Mouse (Mus musculus): Measurements from ENCODE around the gene Srp54a. TPM values are rescaled to one million over a fixed set of nuclear protein-coding genes. Genes with fewer than 3 reads are reported as not detected.
"Not testable (repeated sequence)": the region's sequence is repeated elsewhere in the genome, so short reads cannot be mapped to it uniquely, and the experiment has no call there.

The Srp54a gene
- 94.7 and 121 TPM in 2 replicates for polyA plus RNA-seq (2015; fragmentation: Nextera tagmentation; extraction: Ambion mirVana)

DNA sequence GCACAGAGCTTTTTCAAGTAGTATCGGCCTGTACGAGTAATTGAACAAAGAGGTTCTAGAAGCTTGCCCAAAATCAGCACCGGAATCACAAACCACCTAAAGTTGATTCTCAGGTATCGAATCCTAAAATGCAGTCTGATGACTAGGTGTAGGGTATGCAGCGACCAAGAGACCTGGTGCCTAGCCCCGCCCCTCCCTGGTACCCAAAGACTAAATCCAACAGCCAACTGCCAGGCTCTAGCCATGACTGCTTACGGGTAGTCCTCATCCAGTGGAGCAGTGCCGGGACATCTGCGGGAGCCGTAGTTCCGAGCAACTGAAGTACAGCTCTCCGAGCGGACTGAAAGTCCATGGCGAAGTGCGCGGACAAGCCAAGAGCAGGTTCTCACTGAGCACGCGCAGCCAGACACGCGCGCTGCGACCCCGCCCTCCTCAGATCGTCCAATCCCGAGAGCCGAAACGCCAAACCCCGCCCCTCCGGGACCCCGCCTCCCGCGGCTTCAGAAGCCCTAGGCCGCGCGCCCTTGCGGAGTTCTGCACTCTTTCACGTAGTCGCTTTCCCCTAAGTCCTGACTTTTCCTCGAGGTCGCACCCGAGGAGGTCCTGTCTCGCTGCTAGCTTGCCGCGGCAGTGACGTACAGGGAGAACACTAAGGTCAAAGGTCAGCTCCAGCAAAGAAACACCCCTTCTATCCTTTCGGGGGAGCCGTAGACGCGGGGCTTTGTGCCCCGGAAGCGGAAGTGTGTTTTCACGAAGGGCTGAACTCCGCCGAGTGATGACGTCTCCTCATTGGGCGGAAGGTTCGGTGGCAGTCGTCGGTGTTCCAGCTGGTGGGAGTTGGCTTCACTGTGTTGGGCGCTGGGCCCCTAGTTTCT lies at the start of gene Srp54a, which contains the start of gene 2700097O09Rik:
TSS of gene Srp54a (plus strand) at position 537 of the 875 bp plus-strand sequence.
TSS of gene 2700097O09Rik (minus strand) at position 385 of the 875 bp plus-strand sequence.
- not testable (repeated sequence) for H3K36me3 ChIP-seq; H3K9me3 ChIP-seq (replicated peaks); H3K27me3 ChIP-seq
- ATAC-seq (ENCODE audit: low read depth) (peak; percentile 96), DNase-seq (peak; percentile 97)
- under 1% methylated on average over 60 of the region's 60 CpGs for WGBS (ENCODE audit: insufficient replicate concordance)
- H3K4me1 ChIP-seq (replicated peaks): peaks cover 15% of the 10 kb centered on the region
- peak within 1 kb of the TSS; percentile 85 for H3K4me3 ChIP-seq (replicated peaks)
- H3K9ac ChIP-seq: peak within 1 kb of the TSS; percentile 90
- H3K4me2 ChIP-seq: peak within 1 kb of the TSS; percentile 74
- peak within 1 kb of the TSS; percentile 90 for H3K27ac ChIP-seq

DNA sequence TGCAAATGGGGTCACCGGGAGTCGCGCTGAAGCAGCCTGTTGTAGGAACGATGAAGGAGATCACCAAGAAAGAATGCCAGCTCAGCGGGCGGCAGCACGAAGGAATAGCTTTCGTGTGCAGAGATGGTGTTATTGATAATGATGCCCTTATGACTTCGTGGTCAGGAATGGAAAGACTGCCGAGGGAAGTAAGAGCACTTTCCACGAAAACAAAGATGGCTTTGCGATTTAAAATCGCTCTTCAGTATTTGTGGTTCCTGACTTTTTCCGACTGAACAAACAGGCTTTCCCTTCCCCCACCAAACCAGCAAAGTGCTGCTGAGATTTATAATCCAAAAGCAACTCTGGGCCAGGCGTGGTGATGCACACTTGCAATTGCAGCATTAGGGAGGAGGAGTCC lies 39.1 kb upstream of the Srp54a start:
- Histone ChIP-seq H3K4me1 (replicated peaks) (no peaks in the 10 kb centered on the region; the same call in 1 of the 2 replicates), H3K27ac (no peak overlapping the region), H3K9ac (no peak overlapping the region), H3K27me3 (no peaks in the 10 kb centered on the region), H3K4me3 (replicated peaks) (no peak overlapping the region), H3K9me3 (replicated peaks) (no peaks in the 10 kb centered on the region), H3K4me2 (no peak overlapping the region), H3K36me3 (peaks cover 10% of the 10 kb centered on the region)
- ATAC-seq (ENCODE audit: low read depth): no peak
- WGBS (ENCODE audit: insufficient replicate concordance): 53% methylated on average over 15 of the region's 15 CpGs
- DNase-seq: no peak

DNA sequence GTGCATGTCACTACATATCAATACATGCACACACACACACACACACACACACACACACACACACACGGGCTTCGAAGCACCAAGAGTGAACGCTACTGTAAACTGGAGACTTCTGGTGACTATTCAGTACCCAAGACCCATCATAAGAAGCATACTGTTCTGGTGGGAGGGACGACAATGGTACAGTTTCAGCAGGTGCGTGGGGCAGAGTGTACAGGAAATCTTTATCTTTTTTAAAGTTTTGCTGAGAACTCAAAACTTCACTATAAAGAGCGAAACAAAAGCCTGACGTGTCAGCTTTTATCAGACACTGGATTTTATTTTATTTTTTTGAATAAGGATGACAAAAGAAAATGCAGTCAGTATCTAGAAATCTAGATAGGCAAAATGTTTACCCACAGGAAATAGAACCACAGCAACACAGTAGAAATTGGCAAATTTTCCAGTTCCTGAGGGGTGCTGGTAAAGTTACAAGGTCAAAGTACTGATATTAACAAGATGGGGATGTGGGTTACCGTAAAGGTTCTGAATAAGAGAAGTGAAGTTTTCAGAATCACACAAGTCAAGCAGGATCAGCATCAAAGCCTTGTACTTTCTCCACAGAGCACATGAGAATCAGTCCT lies 30.2 kb upstream of the Srp54a start:
- Histone ChIP-seq H3K4me3 (replicated peaks) (no peak overlapping the region), H3K9me3 (replicated peaks) (no peaks in the 10 kb centered on the region), H3K9ac (no peak overlapping the region), H3K27me3 (no peaks in the 10 kb centered on the region), H3K4me2 (no peak overlapping the region), H3K4me1 (replicated peaks) (peaks cover 53% of the 10 kb centered on the region), H3K27ac (peak overlapping the region; percentile 98), H3K36me3 (peaks cover 28% of the 10 kb centered on the region)
- ATAC-seq (ENCODE audit: low read depth): no peak
- WGBS (ENCODE audit: insufficient replicate concordance): 82% methylated on average over 8 of the region's 8 CpGs
- no peak for DNase-seq

DNA sequence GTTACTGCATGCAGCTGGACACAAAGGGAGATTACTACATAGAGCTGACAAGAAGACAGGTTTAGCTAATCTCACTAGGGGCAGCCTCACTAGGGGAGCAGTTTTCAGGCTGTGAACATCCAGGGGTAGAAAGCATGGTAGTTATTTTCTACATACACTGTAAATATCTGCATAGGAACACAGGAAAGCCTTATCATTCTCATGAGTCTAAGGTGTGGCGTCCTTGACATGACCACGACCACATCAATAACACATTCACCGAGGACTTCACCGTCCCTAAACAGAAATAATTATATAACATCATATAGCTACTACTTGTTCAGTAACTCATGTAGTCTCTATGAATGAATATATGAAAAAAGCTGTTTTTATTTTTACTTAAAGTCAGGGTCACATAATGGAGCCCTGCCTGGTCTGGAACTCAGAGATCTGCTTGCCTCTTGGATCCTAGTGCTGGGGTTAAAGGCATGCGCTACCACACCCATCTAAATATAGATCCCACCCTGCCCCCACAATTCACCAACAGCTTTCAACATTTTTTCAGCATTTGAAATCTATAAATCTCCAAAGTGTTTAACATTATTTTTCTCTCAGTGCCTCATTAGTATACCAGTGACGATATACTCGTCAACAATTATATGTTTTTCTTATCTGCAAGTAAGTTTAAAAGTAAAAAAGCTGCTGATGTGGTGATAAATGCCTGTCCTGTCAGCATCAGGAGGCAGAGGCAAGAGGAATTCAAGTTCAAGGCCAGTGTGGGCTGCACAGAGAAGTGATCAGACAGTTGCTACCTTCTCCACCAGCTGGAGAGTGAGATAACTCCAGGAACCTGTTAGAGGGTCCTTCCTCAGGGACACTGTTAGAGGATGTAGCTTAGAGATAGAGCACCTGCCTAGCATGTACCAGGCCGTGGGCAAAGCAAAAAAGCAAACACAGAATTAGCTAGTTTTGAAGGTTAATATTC lies 28.6 kb upstream of the Srp54a start:
- H3K27ac ChIP-seq: peak overlapping the region; percentile 98
- 20% methylated on average over 8 of the region's 8 CpGs for WGBS (ENCODE audit: insufficient replicate concordance)
- H3K9me3 ChIP-seq (replicated peaks): no peaks in the 10 kb centered on the region
- H3K4me2 ChIP-seq: peak overlapping the region; percentile 60
- H3K27me3 ChIP-seq: no peaks in the 10 kb centered on the region
- peaks cover 18% of the 10 kb centered on the region for H3K36me3 ChIP-seq
- DNase-seq (peak; percentile 82), ATAC-seq (ENCODE audit: low read depth) (peak; percentile 98)
- H3K9ac ChIP-seq: peak overlapping the region; percentile 61
- peak overlapping the region; percentile 24 for H3K4me3 ChIP-seq (replicated peaks)
- H3K4me1 ChIP-seq (replicated peaks): peaks cover 61% of the 10 kb centered on the region

DNA sequence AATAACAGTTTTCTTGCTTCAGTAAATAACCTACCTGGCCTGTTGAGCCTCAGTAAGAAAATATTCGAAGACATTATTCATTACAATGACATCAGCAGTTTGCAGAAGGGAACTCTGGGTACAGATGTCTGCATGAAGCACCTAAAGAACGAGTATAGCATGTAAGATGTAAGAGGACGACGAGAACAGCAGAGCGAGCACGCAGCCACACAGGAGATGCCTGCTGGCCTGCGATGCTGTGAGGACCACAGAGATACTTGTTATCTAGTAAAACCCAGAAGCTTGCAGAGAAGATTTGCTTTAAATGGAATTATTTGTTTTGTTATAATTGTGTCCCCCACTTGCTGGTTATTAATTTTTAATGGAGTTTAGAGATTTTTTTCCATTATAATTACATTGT lies 26.8 kb upstream of the Srp54a start:
- no peaks in the 10 kb centered on the region for H3K27me3 ChIP-seq
- peak overlapping the region; percentile 12; the same call in 1 of the 2 replicates for H3K9ac ChIP-seq
- H3K4me3 ChIP-seq (replicated peaks): no peak overlapping the region
- H3K36me3 ChIP-seq: peaks cover 12% of the 10 kb centered on the region
- DNase-seq (peak; percentile 68), ATAC-seq (ENCODE audit: low read depth) (peak; percentile 65)
- peak overlapping the region; percentile 60; the same call in 1 of the 2 replicates for H3K4me2 ChIP-seq
- peak overlapping the region; percentile 98 for H3K27ac ChIP-seq
- H3K9me3 ChIP-seq (replicated peaks): no peaks in the 10 kb centered on the region
- H3K4me1 ChIP-seq (replicated peaks): peaks cover 74% of the 10 kb centered on the region
- WGBS (ENCODE audit: insufficient replicate concordance): 33% methylated on average over 7 of the region's 7 CpGs

DNA sequence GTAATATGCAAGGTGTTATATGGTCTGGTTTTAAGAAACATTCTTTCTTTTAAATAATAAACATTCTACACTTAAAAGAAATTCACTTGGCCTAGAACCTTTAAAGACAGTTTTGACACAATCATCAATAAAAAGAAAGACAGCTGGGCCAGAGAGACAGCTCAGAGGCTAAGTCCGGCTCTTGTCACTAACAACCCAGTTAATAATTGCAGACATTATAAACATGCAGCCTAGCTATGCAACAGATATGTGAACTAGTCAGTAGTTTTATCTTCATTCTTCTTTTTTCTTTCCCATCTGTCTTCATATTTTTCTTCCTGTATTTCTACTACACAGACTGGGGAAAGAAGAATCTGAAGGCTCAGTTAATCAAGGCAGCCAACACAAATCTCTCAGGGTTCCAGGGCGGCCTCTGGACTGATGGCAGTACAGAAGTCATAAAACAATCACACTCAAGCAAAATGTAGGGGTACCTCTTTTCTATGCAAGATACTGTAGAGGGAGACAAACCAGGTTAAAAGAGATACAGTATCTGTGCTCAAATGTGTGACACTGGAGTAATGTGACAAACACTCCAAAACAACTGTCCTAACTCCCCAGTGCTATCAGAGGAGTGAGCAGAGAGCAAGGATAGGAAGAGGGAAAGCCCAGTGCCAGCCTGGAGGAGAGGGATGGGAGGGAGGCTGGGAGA lies 25.4 kb upstream of the Srp54a start:
- H3K4me3 ChIP-seq (replicated peaks): no peak overlapping the region
- 60% methylated on average over 2 of the region's 2 CpGs for WGBS (ENCODE audit: insufficient replicate concordance)
- 0 out of 2 replicates have a peak overlapping the region, but pooled peaks have one; percentile 5 for H3K9ac ChIP-seq
- no peaks in the 10 kb centered on the region for H3K27me3 ChIP-seq
- DNase-seq: peak; percentile 11
- peaks cover 85% of the 10 kb centered on the region for H3K4me1 ChIP-seq (replicated peaks)
- peak overlapping the region; percentile 79 for H3K27ac ChIP-seq
- H3K36me3 ChIP-seq: 0 out of 2 replicates have a peak, but pooled peaks cover 7% of the 10 kb centered on the region
- ATAC-seq (ENCODE audit: low read depth): no peak
- no peak overlapping the region for H3K4me2 ChIP-seq
- no peaks in the 10 kb centered on the region for H3K9me3 ChIP-seq (replicated peaks)

DNA sequence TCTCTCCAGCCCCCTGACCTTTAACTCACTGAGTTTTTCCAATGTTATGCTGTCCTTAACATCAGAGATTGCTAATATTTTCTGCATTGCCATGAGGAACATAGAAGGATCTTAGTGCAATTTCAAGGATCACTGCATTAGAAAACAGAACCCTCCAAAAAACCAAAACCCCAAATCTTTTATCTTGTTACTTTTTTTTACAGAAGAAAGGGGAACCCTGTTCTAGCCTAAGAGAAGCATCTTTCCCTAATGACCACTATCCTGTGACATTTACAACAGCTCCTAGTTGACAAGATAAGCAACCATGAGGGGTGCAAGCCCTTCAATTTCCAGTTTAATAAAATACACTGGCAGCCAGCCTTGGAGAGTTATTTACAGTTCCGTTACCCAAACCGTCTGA lies 23.4 kb upstream of the Srp54a start:
- Histone ChIP-seq H3K27ac (peak overlapping the region; percentile 24; the same call in 1 of the 2 replicates), H3K4me1 (replicated peaks) (peaks cover 85% of the 10 kb centered on the region), H3K36me3 (0 out of 2 replicates have a peak, but pooled peaks cover 7% of the 10 kb centered on the region), H3K9me3 (replicated peaks) (no peaks in the 10 kb centered on the region), H3K4me3 (replicated peaks) (no peak overlapping the region), H3K9ac (no peak overlapping the region), H3K4me2 (no peak overlapping the region), H3K27me3 (no peaks in the 10 kb centered on the region)
- WGBS (ENCODE audit: insufficient replicate concordance): 75% methylated on average over 2 of the region's 2 CpGs
- DNase-seq (no peak), ATAC-seq (ENCODE audit: low read depth) (no peak)

DNA sequence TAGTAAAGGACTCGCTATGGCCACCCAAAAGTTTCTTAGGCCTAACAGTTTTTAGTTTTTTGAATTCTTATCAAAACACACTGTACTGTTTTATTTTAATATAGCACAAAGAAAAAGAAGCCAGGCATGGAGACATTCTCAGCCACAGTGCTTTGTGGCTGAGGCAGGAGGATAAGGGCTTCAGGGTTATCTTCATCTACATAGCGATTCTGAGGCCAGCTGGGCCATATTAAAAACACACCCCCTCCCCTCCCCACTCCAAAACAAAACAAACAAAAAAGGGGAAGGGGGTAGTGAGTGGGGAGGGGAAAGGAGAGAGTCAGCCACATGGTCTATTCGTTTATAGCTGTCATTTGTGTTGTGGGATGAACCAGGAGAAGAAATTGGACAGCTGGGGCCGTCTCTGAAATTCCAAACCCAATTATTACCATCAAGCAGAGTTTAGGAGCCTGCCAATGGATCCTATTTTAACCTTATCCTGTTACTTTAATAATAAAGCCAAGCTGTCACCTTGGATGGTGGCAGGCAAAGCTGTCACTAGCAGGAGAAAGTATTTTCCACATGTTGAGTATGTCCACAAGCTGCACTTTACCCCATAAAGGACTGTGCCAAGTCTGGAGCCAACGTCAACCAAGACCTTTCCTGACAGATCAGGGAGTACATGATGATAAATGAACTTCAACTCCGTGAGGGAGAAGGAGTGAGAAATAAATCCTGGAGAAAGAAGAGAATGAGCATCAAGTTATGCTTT lies 21.0 kb upstream of the Srp54a start:
- Histone ChIP-seq H3K27ac (peak overlapping the region; percentile 84), H3K4me2 (no peak overlapping the region), H3K36me3 (0 out of 2 replicates have a peak, but pooled peaks cover 7% of the 10 kb centered on the region), H3K4me3 (replicated peaks) (no peak overlapping the region), H3K27me3 (no peaks in the 10 kb centered on the region), H3K9ac (0 out of 2 replicates have a peak overlapping the region, but pooled peaks have one; percentile 12), H3K9me3 (replicated peaks) (no peaks in the 10 kb centered on the region), H3K4me1 (replicated peaks) (peaks cover 70% of the 10 kb centered on the region)
- DNase-seq (no peak), ATAC-seq (ENCODE audit: low read depth) (no peak)
- WGBS (ENCODE audit: insufficient replicate concordance): 50% methylated on average over 6 of the region's 6 CpGs

DNA sequence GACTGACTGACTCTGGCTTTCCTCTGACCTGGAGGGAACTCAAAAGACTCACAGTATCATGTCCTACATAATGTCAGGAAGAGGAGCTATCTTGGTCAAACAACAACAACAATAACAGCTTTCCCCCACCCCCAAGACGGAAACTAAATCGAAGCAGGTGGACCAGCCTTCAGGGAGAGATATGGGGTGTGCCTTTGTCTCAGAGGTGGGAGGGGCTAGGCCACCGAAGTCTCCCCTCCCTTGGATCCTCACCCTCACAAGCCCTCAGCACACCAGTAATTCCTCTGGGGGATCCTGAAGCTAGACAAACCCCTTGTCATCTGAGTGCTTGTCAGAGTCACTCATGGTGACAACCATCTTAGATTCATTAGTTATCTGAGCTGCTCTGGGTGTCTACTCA lies 20.2 kb upstream of the Srp54a start:
- Histone ChIP-seq H3K36me3 (0 out of 2 replicates have a peak, but pooled peaks cover 7% of the 10 kb centered on the region), H3K9me3 (replicated peaks) (no peaks in the 10 kb centered on the region), H3K27me3 (no peaks in the 10 kb centered on the region), H3K4me3 (replicated peaks) (no peak overlapping the region), H3K4me2 (peak overlapping the region; percentile 23; the same call in 1 of the 2 replicates), H3K27ac (peak overlapping the region; percentile 84), H3K4me1 (replicated peaks) (peaks cover 64% of the 10 kb centered on the region), H3K9ac (peak overlapping the region; percentile 12; the same call in 1 of the 2 replicates)
- DNase-seq (peak; percentile 56), ATAC-seq (ENCODE audit: low read depth) (peak; percentile 78)
- 10% methylated on average over 3 of the region's 3 CpGs for WGBS (ENCODE audit: insufficient replicate concordance)
